12 mouse cellular contexts compared by ENCODE assay signal in genomic region chr5:140884966-140885365, GRCm38 (mm10). TPM values are rescaled to one million over a fixed set of nuclear protein-coding genes. Genes with fewer than 3 reads are reported as not detected.
DNase-seq lines count a peak whose midpoint lies in the region; ATAC-seq and TF ChIP-seq lines count a peak whose summit lies in the region.
"Had no signal": no experiment of that assay in that cellular context is flagged by ENCODE, and none has a peak within 500 bp of the region (broad histone marks: within the 10 kb centered on the region; RNA-seq: fewer than 3 reads in every experiment).

No protein-coding gene starts in this region.

- no peak overlapping the region for H3K9ac ChIP-seq in hindbrain, postnatal 0 days (replicated peaks; ENCODE audit: low read length)
- H3K9ac ChIP-seq in hindbrain, embryonic 14.5 days, result no peak overlapping the region
- H3K9ac ChIP-seq: limb, embryonic 15.5 days; midbrain, embryonic 13.5 days had no signal

- TF ChIP-seq POLR2A in cerebellum, adult 2 months (IDR thresholded peaks at IDR 0.05; ENCODE audit: borderline replicate concordance, insufficient read depth, low read length), result no peak

- H3K27ac ChIP-seq in cerebellum, adult 2 months (ENCODE audit: insufficient read depth, low read length), result no peak overlapping the region
- no peak overlapping the region for H3K27ac ChIP-seq in hindbrain, postnatal 0 days
- H3K27ac ChIP-seq in hindbrain, embryonic 14.5 days, result no peak overlapping the region
- H3K27ac ChIP-seq: limb, embryonic 15.5 days; midbrain, embryonic 13.5 days had no signal

- H3K4me3 ChIP-seq in cerebellum, adult 2 months (replicated peaks; ENCODE audit: insufficient read depth, low read depth, low read length), result no peak overlapping the region
- no peak overlapping the region for H3K4me3 ChIP-seq in hindbrain, postnatal 0 days (ENCODE audit: low read length)
- H3K4me3 ChIP-seq in hindbrain, embryonic 14.5 days (replicated peaks; ENCODE audit: low read length), result no peak overlapping the region
- H3K4me3 ChIP-seq: limb, embryonic 15.5 days; midbrain, embryonic 13.5 days had no signal

- H3K4me1 ChIP-seq in cerebellum, adult 2 months (ENCODE audit: control insufficient read depth, insufficient read depth, low read length), result no peaks in the 10 kb centered on the region
- H3K4me1 ChIP-seq in hindbrain, postnatal 0 days (ENCODE audit: insufficient read depth, low read length), result no peaks in the 10 kb centered on the region
- peaks cover 3% of the 10 kb centered on the region; the same call in 1 of the 2 replicates for H3K4me1 ChIP-seq in hindbrain, embryonic 14.5 days (replicated peaks; ENCODE audit: control insufficient read depth, insufficient read depth, low read length)

- H3K4me2 ChIP-seq in hindbrain, postnatal 0 days (ENCODE audit: low read depth, low read length), result no peak overlapping the region
- H3K4me2 ChIP-seq in hindbrain, embryonic 14.5 days (replicated peaks), result no peak overlapping the region
- H3K4me2 ChIP-seq: limb, embryonic 15.5 days; midbrain, embryonic 13.5 days had no signal

- DNase-seq in cerebellum, postnatal 10 days, result peak; percentile 21 to 45
- DNase-seq in cerebellum, adult 2 months, result no peak
- peak; percentile 28 for DNase-seq in hindbrain, postnatal 0 days (ENCODE audit: low spot score)
- no peak for DNase-seq in hindbrain, embryonic 14.5 days (ENCODE audit: low spot score)
- peak; percentile 38 for DNase-seq in thymus, postnatal 14 days
- DNase-seq in thymus, postnatal 25 days, result no peak
- peak; percentile 29 for DNase-seq in telencephalon, adult 2 months (ENCODE audit: low read depth, low spot score)
- no peak for DNase-seq in ovary, postnatal 10 days (ENCODE audit: low spot score)
- DNase-seq: adrenal gland, postnatal 10 days; kidney, adult 9 months had no signal

- 0 out of 2 replicates have a peak, but pooled peaks have one; percentile 49 for ATAC-seq in hindbrain, postnatal 0 days
- ATAC-seq in hindbrain, embryonic 14.5 days (ENCODE audit: low FRiP score), result no peak
- ATAC-seq: midbrain, embryonic 13.5 days had no signal

- no peaks in the 10 kb centered on the region for H3K27me3 ChIP-seq in cerebellum, adult 2 months (ENCODE audit: control insufficient read depth, insufficient read depth, low read length)
- no peaks in the 10 kb centered on the region for H3K27me3 ChIP-seq in hindbrain, postnatal 0 days (ENCODE audit: insufficient read depth, low read length)
- no peaks in the 10 kb centered on the region for H3K27me3 ChIP-seq in hindbrain, embryonic 14.5 days (ENCODE audit: control insufficient read depth, insufficient read depth, low read length)
- H3K27me3 ChIP-seq: limb, embryonic 15.5 days; midbrain, embryonic 13.5 days had no signal

- H3K36me3 ChIP-seq in hindbrain, postnatal 0 days (ENCODE audit: insufficient read depth, low read length), result no peaks in the 10 kb centered on the region
- no peaks in the 10 kb centered on the region for H3K36me3 ChIP-seq in hindbrain, embryonic 14.5 days (replicated peaks; ENCODE audit: control insufficient read depth, insufficient read depth)
- H3K36me3 ChIP-seq: limb, embryonic 15.5 days; midbrain, embryonic 13.5 days had no signal

- no peaks in the 10 kb centered on the region for H3K9me3 ChIP-seq in hindbrain, postnatal 0 days (ENCODE audit: low read length)
- H3K9me3 ChIP-seq in hindbrain, embryonic 14.5 days (ENCODE audit: control insufficient read depth, low read length), result no peaks in the 10 kb centered on the region
- H3K9me3 ChIP-seq: limb, embryonic 15.5 days; midbrain, embryonic 13.5 days had no signal

- no peak for TF ChIP-seq CTCF in cerebellum, adult 2 months (IDR thresholded peaks at IDR 0.05; ENCODE audit: borderline replicate concordance, insufficient read depth, low read depth, low read length)
- TF ChIP-seq CTCF in hindbrain, postnatal 0 days (IDR thresholded peaks at IDR 0.05; ENCODE audit: low read depth), result no peak

- 29% methylated on average over 13 of the region's 13 CpGs for WGBS in cerebellum, adult 2 months
- 26% methylated on average over 13 of the region's 13 CpGs for WGBS in hindbrain, postnatal 0 days
- WGBS in hindbrain, embryonic 14.5 days, result 49% methylated on average over 13 of the region's 13 CpGs

RNA-seq across cellular contexts. Expression of gene Gna12, which starts 54.7 kb away (rescaled TPM):
- polyA plus RNA-seq in cerebellum, adult 2 months (2012; rRNA removed), result 104 and 123 TPM in 2 replicates
- total RNA-seq in hindbrain, postnatal 0 days (2014; rRNA removed), result 201 and 208 TPM in 2 replicates
- polyA plus RNA-seq in hindbrain, postnatal 0 days (2015; fragmentation: Nextera tagmentation; extraction: Ambion mirVana), result 32.8 and 35.9 TPM in 2 replicates
- polyA plus RNA-seq in hindbrain, embryonic 14.5 days (2014; fragmentation: Nextera tagmentation; extraction: Ambion mirVana), result 23.8 and 25.0 TPM in 2 replicates

Comparison
In these comparisons a context has a peak if more than half of its experiments do, and no peak if none do; other contexts are left out.
1. DNase-seq: peak in cerebellum, postnatal 10 days (2 of 2), hindbrain, postnatal 0 days (single experiment), thymus, postnatal 14 days (single experiment) and telencephalon, adult 2 months (single experiment); none in cerebellum, adult 2 months (0 of 2), hindbrain, embryonic 14.5 days (single experiment), thymus, postnatal 25 days (single experiment) and ovary, postnatal 10 days (single experiment).